Mouse (Mus musculus) ovary, adult 2 months (tissue): Measurements from ENCODE around the gene Cldn34c3. TPM values are rescaled to one million over a fixed set of nuclear protein-coding genes. Genes with fewer than 3 reads are reported as not detected.

Experiments
- polyA plus RNA-seq: library from polyadenylated mRNA; depleted of rRNA; stranded (reverse); fragments of >200 nt; gene quantifications from 2 replicates; pipeline ENCODE4 v1.2.3, GENCODE M21; 2012; rRNA removed

Gene Cldn34c3
- not detected in 2 replicates for polyA plus RNA-seq

GRCm38 (mm10) chrX:123793365-123793764 lies at the start of gene Cldn34c3:
Cldn34c3 (plus strand) TSS chrX:123793665.

Other genes starting within 250 kb of the Cldn34c3 start
- gene Cldn34c2, start 212.0 kb upstream of the Cldn34c3 start, polyA plus RNA-seq: not detected in 2 replicates
- gene Gm17467, start 88.9 kb upstream of the Cldn34c3 start, polyA plus RNA-seq: not detected in 2 replicates